Mouse (Mus musculus) ES-E14 (cell line): ENCODE measurements around the gene BC037034.

Experiments
- HCFC1 ChIP-seq: IDR thresholded peaks from 2 replicates; pipeline ENCODE4 v1.6.1; 2012; ENCODE audit warnings: low read length, inconsistent platforms, borderline replicate concordance; ENCODE audit not compliant: insufficient read depth
- MAFK ChIP-seq: IDR thresholded peaks from 2 replicates; pipeline ENCODE4 v1.6.1; 2014; ENCODE audit warnings: mild to moderate bottlenecking, low read depth, low read length, inconsistent platforms; ENCODE audit not compliant: insufficient read depth

DNA sequence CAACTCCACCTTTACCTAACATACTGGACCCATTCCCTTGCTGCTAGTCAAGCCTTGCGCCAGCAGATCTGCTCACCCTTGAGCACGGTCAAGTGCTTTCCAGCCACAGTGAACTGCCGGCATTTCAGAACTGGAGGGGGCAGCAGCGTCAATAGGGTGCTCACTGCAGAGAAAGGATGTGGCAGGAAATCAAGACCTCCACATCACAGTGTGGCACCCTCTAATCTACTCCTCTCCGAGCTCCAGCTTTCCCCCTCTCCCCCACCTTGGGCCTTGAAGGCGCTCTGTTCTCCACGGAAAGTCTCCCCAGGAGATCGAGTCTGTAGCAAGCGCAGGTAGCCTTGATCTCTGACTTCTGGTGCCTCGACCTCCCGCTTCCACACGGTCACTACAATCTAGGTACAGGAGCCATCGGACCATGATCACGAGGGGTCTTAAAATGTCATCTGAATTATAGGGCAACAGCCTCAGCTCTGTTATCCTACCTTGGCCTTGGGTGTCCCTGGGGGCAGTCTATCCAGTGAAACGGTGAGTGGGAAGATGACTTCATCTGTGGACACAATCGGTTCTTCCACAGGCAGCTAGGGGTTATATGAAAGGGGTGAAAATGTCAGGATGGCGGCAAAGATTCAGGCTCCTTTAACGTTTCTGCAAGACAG lies 1.1 kb downstream of the BC037034 start:
- TF ChIP-seq HCFC1 = no peak
- TF ChIP-seq MAFK = no peak
